Mouse (Mus musculus): Measurements from ENCODE around the gene Agpat1. TPM values are rescaled to one million over a fixed set of nuclear protein-coding genes. Genes with fewer than 3 reads are reported as not detected.

Agpat1 gene
- polyA plus RNA-seq, 1 experiment from 2014 or later: 27.6 TPM

DNA sequence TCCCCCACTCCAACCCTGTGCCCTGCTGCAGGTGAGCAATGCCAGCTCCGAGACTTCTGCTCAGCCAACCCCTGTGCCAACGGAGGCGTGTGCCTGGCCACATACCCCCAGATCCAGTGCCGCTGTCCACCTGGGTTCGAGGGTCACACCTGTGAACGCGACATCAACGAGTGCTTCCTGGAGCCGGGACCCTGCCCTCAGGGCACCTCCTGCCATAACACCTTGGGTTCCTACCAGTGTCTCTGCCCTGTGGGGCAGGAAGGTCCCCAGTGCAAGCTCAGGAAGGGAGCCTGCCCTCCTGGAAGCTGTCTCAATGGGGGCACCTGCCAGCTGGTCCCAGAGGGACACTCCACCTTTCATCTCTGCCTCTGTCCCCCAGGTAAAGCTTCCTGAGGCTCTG, 36.8 kb upstream of the Agpat1 start:
- no peak overlapping the region for H3K9ac ChIP-seq (ENCODE audit: low read length)

DNA sequence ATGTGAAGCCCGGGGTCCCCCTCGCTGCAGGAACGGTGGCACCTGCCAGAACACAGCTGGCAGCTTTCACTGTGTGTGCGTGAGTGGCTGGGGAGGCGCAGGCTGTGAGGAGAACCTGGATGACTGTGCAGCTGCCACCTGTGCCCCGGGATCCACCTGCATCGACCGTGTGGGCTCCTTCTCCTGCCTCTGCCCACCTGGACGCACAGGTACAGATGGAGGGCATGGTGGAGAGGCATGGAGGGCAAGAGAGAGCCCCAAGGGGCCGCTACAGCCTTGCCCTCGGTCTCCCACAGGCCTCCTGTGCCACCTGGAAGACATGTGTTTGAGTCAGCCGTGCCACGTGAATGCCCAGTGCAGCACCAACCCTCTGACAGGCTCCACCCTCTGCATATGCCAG, 35.6 kb upstream of the Agpat1 start:
- TF ChIP-seq CTCF (IDR thresholded peaks at IDR 0.05; ENCODE audit: low read depth) (no peak), EP300 (optimal IDR thresholded peaks at IDR 0.05) (no peak)
- Histone ChIP-seq H3K9ac (ENCODE audit: low read length) (no peak overlapping the region), H3K4me3 (ENCODE audit: low read depth, low read length) (no peak overlapping the region), H3K27me3 (ENCODE audit: control insufficient read depth, insufficient read depth, low read length) (no peaks in the 10 kb centered on the region), H3K9me3 (ENCODE audit: control insufficient read depth, low read length) (no peaks in the 10 kb centered on the region), H3K4me1 (replicated peaks; ENCODE audit: control insufficient read depth, insufficient read depth) (peaks cover 3% of the 10 kb centered on the region; the same call in 1 of the 2 replicates), H3K4me2 (replicated peaks; ENCODE audit: low read depth) (no peak overlapping the region), H3K36me3 (ENCODE audit: control insufficient read depth, insufficient read depth, low read length) (no peaks in the 10 kb centered on the region), H3K27ac (replicated peaks) (no peak overlapping the region)
- DNase-seq (ENCODE audit: low spot score): no peak
- no peak for ATAC-seq (ENCODE audit: low FRiP score, low TSS enrichment)
- WGBS: 81% methylated on average over 13 of the region's 13 CpGs

More for the DNA sequence above, 36.8 kb upstream of the Agpat1 start:
- no peak for DNase-seq (ENCODE audit: low spot score)
- Histone ChIP-seq H3K4me2 (replicated peaks; ENCODE audit: low read depth) (no peak overlapping the region), H3K27me3 (ENCODE audit: control insufficient read depth, insufficient read depth, low read length) (no peaks in the 10 kb centered on the region), H3K4me1 (replicated peaks; ENCODE audit: control insufficient read depth, insufficient read depth) (peaks cover 3% of the 10 kb centered on the region; the same call in 1 of the 2 replicates), H3K27ac (replicated peaks) (no peak overlapping the region), H3K36me3 (ENCODE audit: control insufficient read depth, insufficient read depth, low read length) (no peaks in the 10 kb centered on the region), H3K9me3 (ENCODE audit: control insufficient read depth, low read length) (no peaks in the 10 kb centered on the region), H3K4me3 (ENCODE audit: low read depth, low read length) (no peak overlapping the region)
- ATAC-seq (ENCODE audit: low FRiP score, low TSS enrichment): no peak
- 67% methylated on average over 9 of the region's 9 CpGs for WGBS
- TF ChIP-seq CTCF (IDR thresholded peaks at IDR 0.05; ENCODE audit: low read depth): no peak
- no peak for TF ChIP-seq EP300 (optimal IDR thresholded peaks at IDR 0.05)

DNA sequence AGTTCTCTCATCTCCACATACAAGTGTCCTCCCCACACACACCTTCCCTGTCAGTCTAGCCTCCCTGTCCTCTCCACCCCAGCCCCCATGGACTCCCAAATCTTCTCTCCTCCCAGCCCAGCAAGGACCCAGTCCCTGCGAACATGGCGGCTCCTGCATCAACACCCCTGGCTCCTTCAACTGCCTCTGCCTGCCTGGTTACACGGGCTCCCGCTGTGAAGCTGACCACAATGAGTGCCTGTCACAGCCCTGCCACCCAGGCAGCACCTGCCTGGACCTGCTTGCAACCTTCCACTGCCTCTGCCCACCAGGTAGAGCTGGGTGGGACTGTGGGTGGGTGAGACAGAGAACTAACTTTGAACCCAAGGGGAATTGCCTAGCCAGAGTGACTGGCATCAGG, 34.1 kb upstream of the Agpat1 start:
- no peak overlapping the region for H3K27ac ChIP-seq (replicated peaks)
- H3K9me3 ChIP-seq (ENCODE audit: control insufficient read depth, low read length): no peaks in the 10 kb centered on the region
- H3K27me3 ChIP-seq (ENCODE audit: control insufficient read depth, insufficient read depth, low read length): no peaks in the 10 kb centered on the region
- H3K4me2 ChIP-seq (replicated peaks; ENCODE audit: low read depth): no peak overlapping the region
- WGBS: 60% methylated on average over 4 of the region's 4 CpGs
- H3K9ac ChIP-seq (ENCODE audit: low read length): no peak overlapping the region
- no peak overlapping the region for H3K4me3 ChIP-seq (ENCODE audit: low read depth, low read length)
- ATAC-seq (ENCODE audit: low FRiP score, low TSS enrichment): no peak
- DNase-seq (ENCODE audit: low spot score): no peak
- no peaks in the 10 kb centered on the region for H3K36me3 ChIP-seq (ENCODE audit: control insufficient read depth, insufficient read depth, low read length)
- no peak for TF ChIP-seq EP300 (optimal IDR thresholded peaks at IDR 0.05)
- TF ChIP-seq CTCF (IDR thresholded peaks at IDR 0.05; ENCODE audit: low read depth): no peak
- H3K4me1 ChIP-seq (replicated peaks; ENCODE audit: control insufficient read depth, insufficient read depth): no peaks in the 10 kb centered on the region

DNA sequence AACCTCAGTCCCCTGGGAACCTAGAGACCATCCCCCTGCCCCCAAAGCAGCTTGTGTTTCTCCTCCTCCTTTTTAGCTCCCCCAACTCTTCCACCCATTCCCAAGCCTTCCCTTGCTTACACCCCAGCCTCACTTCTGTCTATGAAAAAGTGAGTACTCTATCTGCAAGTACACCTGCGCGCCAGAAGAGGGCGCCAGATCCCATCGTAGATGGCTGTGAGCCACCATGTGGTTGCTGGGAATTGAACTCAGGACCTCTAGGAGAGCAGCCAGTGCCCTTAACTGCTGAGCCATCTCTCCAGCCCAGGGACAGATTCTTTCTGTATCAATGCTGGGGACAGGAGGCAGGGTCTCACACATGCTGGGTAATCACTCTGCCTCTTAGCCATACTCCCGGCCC, 32.2 kb upstream of the Agpat1 start:
- Histone ChIP-seq H3K27me3 (ENCODE audit: control insufficient read depth, insufficient read depth, low read length) (no peaks in the 10 kb centered on the region), H3K27ac (replicated peaks) (no peak overlapping the region), H3K4me3 (ENCODE audit: low read depth, low read length) (no peak overlapping the region), H3K9me3 (ENCODE audit: control insufficient read depth, low read length) (no peaks in the 10 kb centered on the region), H3K4me1 (replicated peaks; ENCODE audit: control insufficient read depth, insufficient read depth) (no peaks in the 10 kb centered on the region), H3K9ac (ENCODE audit: low read length) (no peak overlapping the region), H3K36me3 (ENCODE audit: control insufficient read depth, insufficient read depth, low read length) (no peaks in the 10 kb centered on the region), H3K4me2 (replicated peaks; ENCODE audit: low read depth) (no peak overlapping the region)
- TF ChIP-seq CTCF (IDR thresholded peaks at IDR 0.05; ENCODE audit: low read depth) (peak; percentile 71), EP300 (optimal IDR thresholded peaks at IDR 0.05) (no peak)
- WGBS: 14% methylated on average over 5 of the region's 5 CpGs
- ATAC-seq (ENCODE audit: low FRiP score, low TSS enrichment) (no peak), DNase-seq (ENCODE audit: low spot score) (no peak)

DNA sequence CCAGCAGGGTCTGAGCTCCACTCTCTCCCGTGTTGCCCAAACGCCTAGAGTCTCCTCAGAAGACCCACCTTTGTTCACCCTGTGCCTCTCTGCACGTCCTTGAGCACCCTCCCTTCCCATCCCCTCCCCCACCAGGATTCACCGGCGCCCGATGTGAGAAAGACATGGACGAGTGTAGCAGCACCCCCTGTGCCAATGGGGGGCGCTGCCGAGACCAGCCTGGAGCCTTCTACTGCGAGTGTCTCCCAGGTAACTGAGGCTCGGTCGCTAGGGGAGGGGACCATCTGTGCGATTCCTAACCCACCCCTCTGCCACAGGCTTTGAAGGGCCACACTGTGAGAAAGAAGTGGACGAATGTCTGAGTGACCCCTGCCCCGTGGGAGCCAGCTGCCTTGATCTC, 31.7 kb upstream of the Agpat1 start:
- ATAC-seq (ENCODE audit: low FRiP score, low TSS enrichment): no peak
- 22% methylated on average over 15 of the region's 15 CpGs for WGBS
- H3K4me1 ChIP-seq (replicated peaks; ENCODE audit: control insufficient read depth, insufficient read depth): no peaks in the 10 kb centered on the region

DNA sequence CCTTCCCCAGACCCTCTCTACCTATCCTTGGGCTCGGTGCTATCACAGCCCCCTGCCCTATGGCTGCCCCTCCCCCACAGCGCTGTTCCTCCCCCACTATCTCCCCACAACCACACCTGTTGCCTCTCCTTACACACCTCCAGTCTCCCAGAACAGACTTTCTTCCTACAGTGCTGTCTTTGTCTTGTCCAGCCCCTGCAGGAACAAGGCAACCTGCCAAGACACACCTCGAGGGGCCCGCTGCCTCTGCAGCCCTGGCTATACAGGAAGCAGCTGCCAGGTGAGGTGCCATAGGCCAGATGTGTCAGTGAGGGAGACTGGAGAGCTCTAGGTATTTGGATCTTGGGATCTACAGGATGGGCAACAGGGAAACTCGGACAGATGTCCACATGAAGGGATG, 27.5 kb upstream of the Agpat1 start:
- 45% methylated on average over 5 of the region's 5 CpGs for WGBS
- H3K9ac ChIP-seq (ENCODE audit: low read length): no peak overlapping the region
- ATAC-seq (ENCODE audit: low FRiP score, low TSS enrichment) (peak; percentile 24; the same call in 1 of the 2 replicates), DNase-seq (ENCODE audit: low spot score) (peak; percentile 55)
- H3K27me3 ChIP-seq (ENCODE audit: control insufficient read depth, insufficient read depth, low read length): no peaks in the 10 kb centered on the region
- TF ChIP-seq CTCF (IDR thresholded peaks at IDR 0.05; ENCODE audit: low read depth): no peak
- TF ChIP-seq EP300 (optimal IDR thresholded peaks at IDR 0.05): no peak
- H3K4me1 ChIP-seq (replicated peaks; ENCODE audit: control insufficient read depth, insufficient read depth): no peaks in the 10 kb centered on the region
- H3K4me3 ChIP-seq (ENCODE audit: low read depth, low read length): no peak overlapping the region
- no peaks in the 10 kb centered on the region for H3K36me3 ChIP-seq (ENCODE audit: control insufficient read depth, insufficient read depth, low read length)
- no peaks in the 10 kb centered on the region for H3K9me3 ChIP-seq (ENCODE audit: control insufficient read depth, low read length)
- 0 out of 2 replicates have a peak overlapping the region, but pooled peaks have one; percentile 13 for H3K27ac ChIP-seq (replicated peaks)
- H3K4me2 ChIP-seq (replicated peaks; ENCODE audit: low read depth): no peak overlapping the region

More for the DNA sequence above, 31.7 kb upstream of the Agpat1 start:
- no peak for DNase-seq (ENCODE audit: low spot score)
- peak; percentile 33 for TF ChIP-seq CTCF (IDR thresholded peaks at IDR 0.05; ENCODE audit: low read depth)
- TF ChIP-seq EP300 (optimal IDR thresholded peaks at IDR 0.05): no peak
- Histone ChIP-seq H3K36me3 (ENCODE audit: control insufficient read depth, insufficient read depth, low read length) (no peaks in the 10 kb centered on the region), H3K27ac (replicated peaks) (no peak overlapping the region), H3K27me3 (ENCODE audit: control insufficient read depth, insufficient read depth, low read length) (no peaks in the 10 kb centered on the region), H3K4me2 (replicated peaks; ENCODE audit: low read depth) (no peak overlapping the region), H3K9me3 (ENCODE audit: control insufficient read depth, low read length) (no peaks in the 10 kb centered on the region), H3K9ac (ENCODE audit: low read length) (no peak overlapping the region), H3K4me3 (ENCODE audit: low read depth, low read length) (no peak overlapping the region)

Measured in stomach, postnatal 0 days (tissue).